Mouse (Mus musculus): Measurements from ENCODE around the gene Duox1. TPM values are rescaled to one million over a fixed set of nuclear protein-coding genes. Genes with fewer than 3 reads are reported as not detected.
A peak's percentile ranks its signal among the peaks of the same experiment; 100 is the strongest.

The Duox1 gene
- total RNA-seq (2015; ENCODE audit: low replicate concordance): not detected in 2 replicates
- total RNA-seq (2017; ENCODE audit: low replicate concordance): not detected in 2 replicates

DNA sequence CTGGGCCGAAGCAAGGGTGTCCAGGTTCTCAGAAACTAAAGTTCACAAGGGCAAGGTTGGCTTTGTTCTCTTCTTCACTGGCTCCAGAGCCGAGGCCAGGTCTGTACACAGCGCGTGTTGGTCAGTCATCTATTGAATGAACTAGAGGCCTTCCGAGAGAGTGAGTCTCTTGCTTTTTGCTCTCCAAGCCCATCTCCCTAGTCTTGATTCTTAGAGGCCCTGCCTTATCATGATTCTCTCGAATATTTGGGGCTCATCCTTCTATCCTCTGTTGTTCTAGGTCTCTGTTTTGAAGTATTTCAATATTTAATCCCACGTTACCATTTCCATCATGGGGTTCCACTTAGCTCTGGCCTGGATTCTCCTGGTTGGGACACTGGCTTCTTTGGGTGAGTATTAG, at the start of gene Duox1:
Duox1 (plus strand) TSS at position 301 of the 400 bp plus-strand sequence.
- no peak for ATAC-seq (replicated peaks; ENCODE audit: low FRiP score, poor library complexity, severe bottlenecking)

DNA sequence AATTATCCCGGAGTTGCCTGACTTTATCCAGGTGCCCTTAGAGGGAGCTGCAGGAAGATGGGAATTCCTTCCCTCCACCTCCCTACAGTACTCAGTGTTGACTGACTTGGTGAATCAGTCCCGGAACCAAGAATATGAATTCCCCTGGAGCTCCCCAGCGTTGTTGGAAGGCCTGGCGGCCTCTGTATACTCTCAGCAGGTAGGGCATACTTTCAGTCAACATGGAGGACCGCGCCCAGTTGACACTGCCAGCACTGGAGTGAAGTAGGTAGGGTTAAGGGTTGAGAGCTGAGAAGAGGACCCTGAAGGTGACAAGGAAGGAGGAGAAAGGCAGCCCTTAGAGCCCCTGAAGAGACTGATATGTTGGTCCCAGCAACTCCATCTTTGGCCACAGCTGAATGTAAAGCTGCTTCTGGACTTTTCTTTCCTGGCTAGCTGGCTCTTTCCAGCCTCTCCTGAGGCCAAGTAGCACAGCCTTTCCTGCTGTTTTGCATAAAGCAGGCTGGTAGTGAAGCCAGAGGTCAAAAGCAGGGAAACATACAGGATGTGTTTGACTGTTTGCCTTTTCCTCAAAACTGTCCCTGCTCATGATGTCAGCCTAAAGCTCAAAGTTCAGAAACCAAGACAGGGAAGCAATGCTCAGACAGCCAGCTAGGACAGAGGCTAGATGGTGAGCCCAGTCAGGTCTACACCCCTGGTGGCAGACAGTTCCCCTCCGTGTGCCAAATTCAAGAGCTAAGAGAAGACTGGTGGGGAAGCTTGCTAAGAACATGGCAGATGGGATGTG, 48.9 kb upstream of the Duox1 start:
- no peak for ATAC-seq (replicated peaks; ENCODE audit: low FRiP score, poor library complexity, severe bottlenecking)

DNA sequence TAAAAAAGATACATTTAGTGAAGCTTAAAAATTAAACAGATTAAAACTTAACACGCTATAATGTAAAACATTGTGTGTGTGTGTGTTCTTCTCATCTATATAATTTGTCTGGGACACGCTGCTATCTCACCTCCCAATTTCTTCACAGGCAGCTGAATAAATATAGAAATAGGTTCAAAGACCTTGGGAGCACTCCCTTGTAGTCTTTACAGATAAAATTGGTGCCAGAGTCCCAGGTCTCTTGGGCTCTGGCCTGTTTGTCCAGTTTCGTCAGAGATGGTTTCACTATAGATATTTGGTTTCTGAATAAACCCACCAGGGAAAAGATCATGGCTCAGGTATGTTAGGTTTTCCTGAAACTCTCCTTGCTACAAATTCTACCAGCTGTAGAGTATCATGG, 36.7 kb upstream of the Duox1 start:
- no peak for ATAC-seq (replicated peaks; ENCODE audit: low FRiP score, poor library complexity, severe bottlenecking)

DNA sequence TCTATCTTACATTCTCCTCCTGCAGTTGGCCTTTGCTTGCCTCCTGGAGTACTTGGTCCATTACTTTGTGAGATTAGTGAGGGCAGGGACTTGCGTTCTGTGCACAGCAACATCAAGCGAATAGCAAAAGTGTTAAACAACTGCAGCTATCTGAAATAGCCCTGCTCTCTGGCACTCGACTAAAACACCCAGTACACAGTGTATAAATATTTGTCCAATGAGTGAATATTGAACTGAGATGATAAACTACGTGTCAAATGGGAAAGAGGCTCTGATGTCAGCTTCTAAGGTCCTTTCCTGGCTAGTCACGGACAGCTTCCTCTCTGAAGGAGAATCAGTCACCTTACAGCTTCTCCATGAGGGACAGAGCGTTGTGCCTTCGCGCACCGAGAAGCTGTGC, 31.4 kb upstream of the Duox1 start:
- ATAC-seq (replicated peaks; ENCODE audit: low FRiP score, poor library complexity, severe bottlenecking): no peak

DNA sequence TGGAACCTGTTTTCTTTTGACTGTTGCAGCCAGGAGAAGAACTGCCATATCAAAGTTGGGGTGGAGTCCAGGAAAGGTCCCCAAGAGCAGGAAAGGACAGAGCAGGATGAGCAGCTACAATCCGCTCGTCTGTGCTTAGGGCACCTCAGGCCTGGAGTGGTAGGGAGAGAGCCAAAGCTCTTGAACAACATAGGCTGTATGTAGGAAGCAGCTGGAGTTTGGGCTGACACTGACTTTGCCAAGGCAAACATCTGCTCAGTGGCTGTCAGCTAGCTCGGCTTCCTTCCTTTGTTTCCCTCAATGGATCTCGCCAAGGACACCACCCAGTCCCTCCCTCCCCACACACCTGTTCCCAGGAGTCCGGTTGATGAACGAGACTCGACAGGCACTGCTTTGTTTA, 29.3 kb upstream of the Duox1 start:
- no peak for ATAC-seq (replicated peaks; ENCODE audit: low FRiP score, poor library complexity, severe bottlenecking)

DNA sequence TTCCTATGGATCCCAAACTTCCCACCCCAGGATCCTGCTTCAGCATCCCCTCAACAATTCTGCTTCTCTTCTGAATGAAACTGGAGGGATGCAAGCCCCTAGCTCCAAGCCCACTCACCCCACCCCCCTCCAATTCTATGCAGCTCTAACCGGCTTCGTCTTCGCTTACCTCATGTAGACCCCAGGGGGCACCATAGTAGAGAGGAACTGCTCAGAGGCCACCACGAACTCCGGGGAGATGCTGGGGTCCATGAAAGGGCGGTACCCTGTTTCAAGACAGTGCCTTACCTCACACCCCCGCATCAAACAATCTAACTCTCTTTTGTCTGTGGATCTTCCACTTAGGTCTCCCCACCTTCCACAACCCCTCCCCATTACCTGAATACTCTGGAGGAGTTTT, 20.6 kb upstream of the Duox1 start:
- no peak for ATAC-seq (replicated peaks; ENCODE audit: low FRiP score, poor library complexity, severe bottlenecking)

DNA sequence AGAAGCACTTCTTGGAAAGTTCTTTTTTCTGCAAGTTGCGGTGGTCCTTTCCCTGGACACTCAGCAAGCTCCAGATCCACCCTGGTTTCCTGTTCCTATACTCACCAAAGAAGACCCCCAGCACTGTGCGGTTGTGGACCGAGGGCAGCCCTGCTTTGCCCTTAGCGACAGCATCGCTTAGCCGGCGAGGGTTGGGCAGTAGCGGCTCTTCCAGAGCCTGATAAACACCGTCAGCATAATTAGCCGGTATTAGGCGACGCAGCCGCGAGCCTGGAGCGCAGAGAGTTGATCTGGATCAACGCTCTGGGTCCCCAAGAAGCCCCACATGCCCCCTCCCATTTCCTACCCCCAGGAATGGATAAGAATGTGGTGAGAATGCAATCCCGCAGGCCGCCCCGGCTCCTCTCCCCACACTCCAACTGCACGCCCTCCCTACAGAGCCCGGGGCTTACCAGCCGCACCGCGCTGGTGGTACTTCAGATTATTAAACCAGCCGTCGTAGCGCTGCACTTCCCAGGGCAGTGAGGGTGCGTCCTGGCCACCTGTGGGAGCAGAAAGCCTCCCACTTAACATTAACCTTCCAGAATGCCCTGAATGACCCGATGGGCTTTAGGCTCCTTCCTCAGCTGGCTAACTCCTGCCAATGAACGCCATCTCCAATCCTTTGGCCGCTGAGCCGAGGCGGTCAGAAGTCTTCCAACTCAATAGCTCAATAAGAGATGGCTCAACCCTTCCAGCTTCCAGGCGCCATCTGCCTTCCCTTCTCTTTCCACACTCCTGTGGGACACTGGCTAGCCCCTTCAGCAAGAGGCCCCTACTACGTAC, 18.0 kb upstream of the Duox1 start:
- ATAC-seq (replicated peaks; ENCODE audit: low FRiP score, poor library complexity, severe bottlenecking): no peak

DNA sequence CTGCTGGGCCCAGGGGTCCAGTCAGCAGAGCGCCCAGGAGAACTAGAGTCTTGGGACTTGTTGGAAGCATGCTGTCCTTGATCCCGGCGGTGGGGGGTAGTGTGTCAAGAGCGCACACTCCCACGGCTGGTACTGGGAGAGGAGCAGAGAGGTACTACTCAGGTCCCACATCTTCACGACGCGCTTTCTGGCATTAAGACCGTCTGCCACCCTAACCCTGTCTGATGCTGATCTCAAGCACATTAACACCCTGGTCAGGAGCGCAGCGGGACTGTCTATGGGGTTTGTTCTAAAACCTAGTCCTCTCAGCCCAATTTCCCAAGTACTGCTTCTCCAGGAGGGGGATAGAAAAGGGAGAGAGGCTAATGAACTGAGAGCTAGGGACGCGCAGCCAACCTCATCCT, 17.4 kb upstream of the Duox1 start, which contains the start of gene Duox2:
Duox2 (minus strand) TSS at position 354 of the 404 bp plus-strand sequence.
- no peak for ATAC-seq (replicated peaks; ENCODE audit: low FRiP score, poor library complexity, severe bottlenecking)

DNA sequence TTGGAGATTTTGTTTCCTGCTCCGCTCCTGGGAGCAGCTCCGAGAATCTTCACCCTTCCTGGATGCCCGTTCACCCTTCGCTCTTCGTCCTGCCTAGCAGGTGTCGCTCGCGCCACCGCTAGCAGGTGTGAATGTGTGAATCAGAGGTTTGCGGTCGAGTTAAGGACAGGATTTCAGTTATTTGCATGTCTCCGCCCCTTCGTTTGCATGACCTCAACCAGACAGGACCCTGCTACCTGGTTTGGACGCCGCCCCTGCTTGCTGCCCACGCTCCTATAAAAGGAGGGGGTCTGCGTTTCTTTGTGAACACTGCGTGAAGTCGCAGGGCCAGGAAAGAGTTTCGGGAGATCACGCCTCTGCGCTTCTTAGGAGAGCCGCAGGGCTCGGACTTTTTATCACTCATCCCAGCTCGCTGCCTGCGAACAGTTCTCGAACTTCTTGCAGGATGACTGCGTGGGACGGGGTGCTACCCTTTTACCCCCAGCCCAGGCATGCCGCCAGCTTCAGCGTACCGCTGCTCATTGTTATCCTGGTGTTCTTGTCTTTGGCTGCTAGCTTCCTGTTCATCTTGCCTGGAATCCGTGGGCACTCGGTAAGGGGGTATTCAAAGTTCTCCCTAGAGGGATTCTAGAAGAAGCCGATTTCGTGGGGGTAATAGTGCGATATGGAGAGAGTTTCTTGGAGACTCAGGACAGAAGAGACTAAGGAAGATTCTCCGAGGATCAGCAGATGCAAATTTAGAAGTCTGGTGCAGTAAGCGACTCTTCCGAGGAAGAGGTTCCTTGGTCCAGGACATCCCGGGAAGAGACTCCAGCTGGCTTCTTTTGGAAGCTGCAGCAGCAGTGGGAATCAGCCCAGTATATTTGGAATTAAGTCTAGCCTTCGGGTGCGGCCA, 16.6 kb upstream of the Duox1 start, which contains the start of gene Duoxa2:
Duoxa2 (plus strand) TSS at position 305 of the 895 bp plus-strand sequence.
- no peak for ATAC-seq (replicated peaks; ENCODE audit: low FRiP score, poor library complexity, severe bottlenecking)

DNA sequence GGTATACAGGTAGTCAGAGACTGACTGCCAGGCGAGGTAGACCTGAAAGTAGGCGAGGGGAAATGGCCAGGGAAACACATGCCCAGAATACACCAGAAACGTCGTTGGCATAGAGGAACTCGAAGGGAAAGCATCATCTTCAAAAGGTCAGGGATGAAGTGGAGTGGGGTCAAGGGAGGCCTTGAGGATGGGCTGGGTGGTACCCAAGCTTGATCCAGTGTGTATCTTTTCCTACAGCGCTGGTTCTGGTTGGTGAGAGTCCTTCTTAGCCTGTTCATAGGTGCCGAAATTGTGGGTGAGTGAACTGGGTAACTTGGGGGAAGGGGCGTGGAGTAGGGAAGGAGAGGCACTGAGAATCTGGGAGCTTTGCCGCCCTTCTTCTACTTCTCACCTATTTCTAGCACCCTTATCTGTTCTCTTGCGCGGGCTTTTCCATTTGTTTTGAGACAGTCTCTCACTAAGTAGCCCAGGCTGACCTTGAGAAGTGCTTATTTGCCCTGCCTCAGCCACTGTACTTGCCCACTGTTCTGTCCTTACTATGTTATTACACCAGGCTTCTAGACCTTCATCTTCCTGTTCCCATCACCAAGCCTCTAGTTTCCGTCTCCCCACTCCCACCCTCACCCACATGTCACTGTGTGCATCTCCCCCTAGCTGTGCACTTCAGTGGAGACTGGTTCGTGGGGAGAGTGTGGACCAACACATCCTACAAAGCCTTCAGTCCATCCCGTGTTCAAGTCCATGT, 15.4 kb upstream of the Duox1 start:
- no peak for ATAC-seq (replicated peaks; ENCODE audit: low FRiP score, poor library complexity, severe bottlenecking)

DNA sequence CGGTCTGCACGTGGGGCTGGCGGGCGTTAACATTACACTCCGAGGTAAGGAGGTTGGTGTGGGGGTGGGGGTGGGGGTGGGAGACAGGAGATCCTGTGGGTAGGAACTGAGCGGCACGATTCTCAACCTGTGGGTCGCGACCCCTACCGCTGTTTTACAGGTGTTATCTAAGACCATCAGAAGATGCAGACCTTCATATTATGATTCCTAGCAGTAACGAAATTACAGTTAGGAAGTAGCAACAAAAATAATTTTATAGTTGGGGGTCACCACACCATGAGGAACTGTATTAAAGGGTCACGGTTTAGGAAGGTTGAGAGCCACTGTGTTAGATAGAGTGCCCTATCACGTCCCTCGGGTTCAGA, 14.8 kb upstream of the Duox1 start:
- ATAC-seq (replicated peaks; ENCODE audit: low FRiP score, poor library complexity, severe bottlenecking): no peak

DNA sequence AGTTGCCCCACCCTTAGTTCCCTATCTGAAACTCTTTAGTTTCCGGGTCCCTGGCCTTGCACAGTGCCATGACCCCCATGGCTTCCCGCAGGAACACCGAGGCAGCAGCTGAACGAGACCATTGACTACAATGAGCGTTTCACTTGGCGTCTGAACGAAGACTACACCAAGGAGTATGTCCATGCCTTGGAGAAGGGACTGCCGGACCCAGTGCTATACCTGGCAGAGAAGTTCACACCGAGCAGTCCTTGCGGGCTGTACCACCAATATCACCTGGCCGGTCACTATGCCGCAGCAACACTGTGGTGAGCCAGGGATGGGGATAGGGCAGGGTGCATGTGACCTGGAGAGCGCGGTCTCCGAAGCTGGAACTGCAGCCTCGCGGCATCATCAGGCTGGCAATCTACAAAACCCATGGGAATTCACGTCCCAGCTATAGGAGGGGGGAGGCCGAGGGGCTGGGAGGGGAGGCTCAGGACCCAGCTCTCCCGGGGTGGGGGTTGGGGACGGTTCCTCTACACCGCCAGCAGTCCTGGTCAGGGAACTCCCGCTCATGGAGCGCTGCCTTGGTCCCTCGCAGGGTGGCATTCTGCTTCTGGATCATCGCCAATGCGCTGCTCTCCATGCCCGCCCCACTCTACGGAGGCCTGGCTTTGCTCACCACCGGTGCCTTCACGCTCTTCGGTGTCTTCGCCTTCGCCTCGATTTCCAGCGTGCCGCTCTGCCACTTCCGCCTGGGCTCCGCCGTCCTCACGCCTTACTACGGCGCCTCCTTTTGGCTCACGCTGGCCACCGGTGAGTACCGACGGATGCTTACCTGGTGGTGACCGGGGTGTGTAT, 14.2 kb upstream of the Duox1 start:
- no peak for ATAC-seq (replicated peaks; ENCODE audit: low FRiP score, poor library complexity, severe bottlenecking)

DNA sequence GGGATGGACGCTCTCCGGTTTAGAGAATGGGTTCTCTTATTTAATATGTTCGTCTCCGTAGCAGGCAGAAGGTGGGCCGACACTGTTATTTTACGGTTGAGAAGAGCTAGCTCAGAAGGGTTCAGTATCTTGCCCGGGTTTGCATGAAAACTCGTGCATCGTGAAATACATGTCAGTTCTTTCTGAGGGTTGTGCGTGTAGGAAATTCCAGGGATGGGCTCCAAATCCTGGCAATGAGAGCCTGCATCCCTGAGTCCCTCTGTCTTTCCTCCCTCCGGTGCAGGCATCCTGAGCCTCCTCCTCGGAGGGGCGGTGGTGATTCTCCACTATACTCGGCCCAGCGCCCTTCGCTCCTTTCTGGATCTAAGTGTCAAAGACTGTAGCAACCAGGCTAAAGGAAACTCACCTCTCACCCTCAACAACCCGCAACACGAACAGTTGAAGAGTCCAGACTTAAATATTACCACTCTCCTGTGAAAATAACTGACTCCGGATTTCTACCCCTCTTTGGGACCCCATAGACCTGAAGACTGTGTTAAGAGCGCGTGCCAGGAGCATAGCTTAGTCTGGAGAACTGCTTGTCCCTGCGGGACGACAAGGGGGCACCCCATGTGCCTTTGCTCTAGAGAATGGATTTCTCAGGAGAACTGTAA, 13.4 kb upstream of the Duox1 start:
- no peak for ATAC-seq (replicated peaks; ENCODE audit: low FRiP score, poor library complexity, severe bottlenecking)

DNA sequence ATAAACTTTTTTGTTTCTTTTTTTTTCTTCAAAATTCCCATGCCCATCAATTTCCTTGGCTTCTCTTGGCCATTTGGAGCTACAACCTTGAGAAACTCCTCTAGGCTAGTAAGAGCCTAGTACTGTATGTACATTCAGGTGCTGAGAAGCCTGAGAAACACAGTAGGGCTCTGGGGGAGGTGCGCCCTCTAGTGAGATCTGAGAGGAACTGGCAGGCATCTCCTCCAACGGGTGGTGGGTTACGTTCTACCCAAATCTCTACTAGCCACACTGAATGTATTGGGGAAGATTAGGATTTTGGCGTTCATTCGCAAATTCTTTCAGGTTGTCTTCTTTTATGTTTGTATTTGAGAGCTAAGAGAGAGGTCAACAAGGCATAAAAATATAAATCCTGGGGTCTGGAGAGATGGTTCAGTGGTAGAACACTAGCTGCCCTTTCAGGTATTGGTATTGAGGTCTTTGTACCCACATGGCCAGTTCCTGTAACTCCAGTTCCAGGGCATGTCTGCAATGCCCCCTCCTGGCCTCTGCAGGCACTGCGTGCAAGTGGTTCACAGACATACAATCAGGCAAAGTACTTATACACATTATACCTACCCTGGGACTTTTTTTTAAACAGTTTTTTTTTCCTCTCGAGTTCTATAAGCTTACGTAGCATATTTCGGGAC, 12.8 kb upstream of the Duox1 start:
- peak; percentile 68; the same call in 1 of the 2 replicates for ATAC-seq (replicated peaks; ENCODE audit: low FRiP score, poor library complexity, severe bottlenecking)

DNA sequence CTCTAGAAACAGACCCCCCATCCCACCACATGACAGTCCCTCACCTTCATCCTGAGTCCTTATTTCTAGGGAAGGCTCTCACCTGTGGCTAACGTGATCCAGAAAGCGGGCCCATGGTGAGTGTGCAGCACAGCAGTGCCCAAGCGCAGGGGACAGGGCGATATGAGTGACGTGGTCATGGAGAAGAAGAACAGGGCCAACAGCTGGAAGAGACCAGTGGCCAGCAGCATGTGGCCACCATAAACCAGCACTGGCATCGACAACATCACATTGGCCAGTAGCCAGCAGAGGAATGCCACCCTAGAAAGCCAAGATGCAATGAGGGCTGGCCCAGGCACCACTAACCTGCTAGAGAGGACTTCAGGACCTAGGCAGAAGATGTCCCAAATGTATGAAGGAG, 10.9 kb upstream of the Duox1 start:
- no peak for ATAC-seq (replicated peaks; ENCODE audit: low FRiP score, poor library complexity, severe bottlenecking)

DNA sequence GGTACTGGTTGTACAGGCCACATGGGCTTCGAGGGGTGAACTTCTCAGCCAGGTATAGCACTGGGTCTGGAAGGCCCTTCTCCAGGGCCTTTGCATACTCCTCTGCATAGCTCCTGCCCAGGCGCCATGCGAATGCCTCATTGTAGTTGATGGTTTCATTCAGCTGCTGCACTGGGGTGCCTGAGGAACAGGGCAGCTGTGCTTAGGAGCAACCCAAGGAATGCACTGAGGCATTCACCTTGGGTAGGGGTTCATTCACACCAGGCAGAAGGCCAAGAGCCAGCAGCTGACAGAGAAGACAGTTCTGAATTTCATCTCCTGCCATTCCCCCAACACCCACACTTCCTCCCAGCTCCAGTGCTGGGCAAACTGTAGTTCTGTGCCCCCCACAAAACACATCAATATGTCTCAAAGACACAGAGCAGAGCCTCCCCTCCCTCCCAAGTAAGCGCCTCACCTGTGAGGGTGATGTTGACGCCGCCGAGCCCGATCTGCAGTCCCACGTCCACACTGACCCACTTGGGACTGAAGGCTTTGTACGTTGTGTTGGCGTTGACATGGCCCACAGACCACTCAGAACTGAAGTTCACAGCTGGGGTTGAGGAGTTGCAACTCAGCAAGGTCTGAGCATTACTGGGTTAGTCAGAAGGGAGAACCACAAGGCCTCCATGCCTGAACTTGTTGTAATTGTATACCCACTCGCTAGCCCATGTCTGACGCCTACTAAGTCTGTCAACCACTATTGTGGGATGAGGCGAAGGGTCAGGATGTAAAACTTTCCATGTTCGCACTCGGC, 10.2 kb upstream of the Duox1 start:
- no peak for ATAC-seq (replicated peaks; ENCODE audit: low FRiP score, poor library complexity, severe bottlenecking)

DNA sequence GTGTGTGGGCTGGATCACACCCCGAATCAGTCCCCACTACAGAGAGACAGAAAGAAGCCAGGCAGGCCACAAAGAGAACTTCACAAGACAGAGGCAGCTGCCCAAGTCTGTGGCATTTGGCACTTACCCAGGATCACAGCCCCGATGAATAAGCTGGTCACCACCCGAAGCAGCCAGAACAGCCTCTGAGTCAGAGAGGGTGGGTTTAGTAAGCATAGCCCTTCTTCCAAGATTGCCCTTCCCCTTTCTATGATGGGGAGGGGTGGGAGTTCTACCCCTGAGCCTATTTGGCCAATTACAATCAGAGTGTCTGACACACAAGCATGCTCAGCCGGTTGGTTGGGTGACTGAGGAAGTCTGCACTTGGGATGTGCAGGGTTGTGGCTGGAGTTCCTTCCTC, 9.3 kb upstream of the Duox1 start:
- no peak for ATAC-seq (replicated peaks; ENCODE audit: low FRiP score, poor library complexity, severe bottlenecking)

Data from erythroid progenitor cell, adult 5-6 weeks (primary cell).